Mouse (Mus musculus): ENCODE measurements around the gene Amh. TPM values are rescaled to one million over a fixed set of nuclear protein-coding genes. Genes with fewer than 3 reads are reported as not detected.

Amh gene
- polyA plus RNA-seq, 1 experiment from 2014 or later: 0.12 TPM

- Histone ChIP-seq H3K36me3 (ENCODE audit: control insufficient read depth, insufficient read depth, low read length) (peaks cover 30% of the 10 kb centered on the region), H3K9me3 (ENCODE audit: control insufficient read depth, low read length) (no peaks in the 10 kb centered on the region), H3K27ac (replicated peaks in 1 of 2; ENCODE audit: control insufficient read depth in 1 of 2, insufficient read depth in 1 of 2, low read depth in 2 of 2, low read length in 2 of 2) (peak within 1 kb of the TSS in 1 of 2 experiments; percentile 68; a peak in 3 of 4 replicates), H3K4me2 (ENCODE audit: low read length) (peak within 1 kb of the TSS; percentile 100), H3K4me1 (ENCODE audit: control insufficient read depth in 2 of 2, insufficient read depth in 2 of 2, low read length in 2 of 2) (peaks cover 10 to 23% of the 10 kb centered on the region in 2 experiments), H3K9ac (ENCODE audit: low read length) (peak within 1 kb of the TSS; percentile 91), H3K27me3 (ENCODE audit: control insufficient read depth, insufficient read depth, low read length) (no peaks in the 10 kb centered on the region), H3K4me3 (ENCODE audit: control insufficient read depth in 1 of 2, insufficient read depth in 1 of 2, low read depth in 1 of 2, low read length in 2 of 2) (peak within 1 kb of the TSS; percentile 92 to 99)
- ATAC-seq (ENCODE audit: insufficient number of reproducible peaks, insufficient read depth, low FRiP score, low read depth): peak; percentile 76
- under 1% methylated on average over 79 of the region's 81 CpGs for WGBS
Measured at GRCm38 (mm10) chr10:80854913-80855748, 50.1 kb downstream of the Amh start, which contains the start of the genes Lsm7 and Sppl2b. Gene Lsm7 (minus strand): TSS chr10:80855209. Gene Sppl2b (plus strand): TSS chr10:80855275.

- no peak for ATAC-seq (ENCODE audit: insufficient number of reproducible peaks, insufficient read depth, low FRiP score, low read depth)
- H3K4me1 ChIP-seq (ENCODE audit: control insufficient read depth in 2 of 2, insufficient read depth in 2 of 2, low read length in 2 of 2): peaks cover 10 to 23% of the 10 kb centered on the region in 2 experiments
- no peak overlapping the region for H3K27ac ChIP-seq (replicated peaks in 1 of 2; ENCODE audit: control insufficient read depth in 1 of 2, insufficient read depth in 1 of 2, low read depth in 2 of 2, low read length in 2 of 2)
- no peaks in the 10 kb centered on the region for H3K9me3 ChIP-seq (ENCODE audit: control insufficient read depth, low read length)
- H3K36me3 ChIP-seq (ENCODE audit: control insufficient read depth, insufficient read depth, low read length): peaks cover 30% of the 10 kb centered on the region
- peak overlapping the region; percentile 100 for H3K4me2 ChIP-seq (ENCODE audit: low read length)
- H3K9ac ChIP-seq (ENCODE audit: low read length): peak overlapping the region; percentile 91
- no peaks in the 10 kb centered on the region for H3K27me3 ChIP-seq (ENCODE audit: control insufficient read depth, insufficient read depth, low read length)
- 10% methylated on average over 11 of the region's 11 CpGs for WGBS
- peak overlapping the region; percentile 92 to 99 for H3K4me3 ChIP-seq (ENCODE audit: control insufficient read depth in 1 of 2, insufficient read depth in 1 of 2, low read depth in 1 of 2, low read length in 2 of 2)
Measured at GRCm38 (mm10) chr10:80855749-80856073, 50.7 kb downstream of the Amh start.

- ATAC-seq (ENCODE audit: insufficient number of reproducible peaks, insufficient read depth, low FRiP score, low read depth): no peak
- H3K9ac ChIP-seq (ENCODE audit: low read length): peak overlapping the region; percentile 91
- peak overlapping the region in 1 of 2 experiments; percentile 92; a peak in 1 of 4 replicates for H3K4me3 ChIP-seq (ENCODE audit: control insufficient read depth in 1 of 2, insufficient read depth in 1 of 2, low read depth in 1 of 2, low read length in 2 of 2)
- peaks cover 28% of the 10 kb centered on the region for H3K36me3 ChIP-seq (ENCODE audit: control insufficient read depth, insufficient read depth, low read length)
- H3K27ac ChIP-seq (replicated peaks in 1 of 2; ENCODE audit: control insufficient read depth in 1 of 2, insufficient read depth in 1 of 2, low read depth in 2 of 2, low read length in 2 of 2): no peak overlapping the region
- no peaks in the 10 kb centered on the region for H3K9me3 ChIP-seq (ENCODE audit: control insufficient read depth, low read length)
- H3K27me3 ChIP-seq (ENCODE audit: control insufficient read depth, insufficient read depth, low read length): no peaks in the 10 kb centered on the region
- peak overlapping the region; percentile 100 for H3K4me2 ChIP-seq (ENCODE audit: low read length)
- H3K4me1 ChIP-seq (ENCODE audit: control insufficient read depth in 2 of 2, insufficient read depth in 2 of 2, low read length in 2 of 2): peaks cover 10 to 23% of the 10 kb centered on the region in 2 experiments
- 72% methylated on average over 3 of the region's 3 CpGs for WGBS
Measured at GRCm38 (mm10) chr10:80856267-80856666, 51.2 kb downstream of the Amh start.

GRCm38 (mm10) chr10:80856908-80857307 lies 51.9 kb downstream of the Amh start:
- no peak for ATAC-seq (ENCODE audit: insufficient number of reproducible peaks, insufficient read depth, low FRiP score, low read depth)
- H3K27me3 ChIP-seq (ENCODE audit: control insufficient read depth, insufficient read depth, low read length): no peaks in the 10 kb centered on the region
- H3K27ac ChIP-seq (replicated peaks in 1 of 2; ENCODE audit: control insufficient read depth in 1 of 2, insufficient read depth in 1 of 2, low read depth in 2 of 2, low read length in 2 of 2): no peak overlapping the region
- 76% methylated on average over 5 of the region's 5 CpGs for WGBS
- H3K4me3 ChIP-seq (ENCODE audit: control insufficient read depth in 1 of 2, insufficient read depth in 1 of 2, low read depth in 1 of 2, low read length in 2 of 2): no peak overlapping the region
- H3K4me2 ChIP-seq (ENCODE audit: low read length): peak overlapping the region; percentile 100; the same call in 1 of the 2 replicates
- no peaks in the 10 kb centered on the region for H3K9me3 ChIP-seq (ENCODE audit: control insufficient read depth, low read length)
- H3K4me1 ChIP-seq (ENCODE audit: control insufficient read depth in 2 of 2, insufficient read depth in 2 of 2, low read length in 2 of 2): peaks cover 10 to 23% of the 10 kb centered on the region in 2 experiments
- H3K9ac ChIP-seq (ENCODE audit: low read length): 0 out of 2 replicates have a peak overlapping the region, but pooled peaks have one; percentile 11
- peaks cover 28% of the 10 kb centered on the region for H3K36me3 ChIP-seq (ENCODE audit: control insufficient read depth, insufficient read depth, low read length)

MicroRNAs encoded within 50 kb of the gene (microRNA counts, 519-probe panel; counts per million panel counts)
- microRNA mmu-miR-1982: 322 counts per million, percentile 70 among the panel's probes with 10 or more counts

Small RNAs within 50 kb of the gene (microRNA-seq; reads per million reads assigned to microRNA genes)
- gene Mir1982: 5.3 reads per million, percentile 15 among the genes with 10 or more reads in this experiment

Other genes starting within 250 kb of the Amh start
- gene Rexo1, start 243.7 kb upstream of the Amh start, polyA plus RNA-seq (2014; fragmentation: Nextera tagmentation; extraction: Ambion mirVana): 16.7 and 17.0 TPM in 2 replicates
- 3.5 and 5.0 TPM in 2 replicates for gene Klf16, start 227.9 kb upstream of the Amh start, polyA plus RNA-seq (2014; fragmentation: Nextera tagmentation; extraction: Ambion mirVana)
- gene Abhd17a, start 214.9 kb upstream of the Amh start, polyA plus RNA-seq (2014; fragmentation: Nextera tagmentation; extraction: Ambion mirVana): 119 and 141 TPM in 2 replicates
- 65.9 and 67.1 TPM in 2 replicates for gene Scamp4, start 202.4 kb upstream of the Amh start, polyA plus RNA-seq (2014; fragmentation: Nextera tagmentation; extraction: Ambion mirVana)
- 2.6 and 3.6 TPM in 2 replicates for gene Adat3, start 202.4 kb upstream of the Amh start, polyA plus RNA-seq (2014; fragmentation: Nextera tagmentation; extraction: Ambion mirVana)
- 0.88 and 1.4 TPM in 2 replicates for gene Gm49322, start 199.2 kb upstream of the Amh start, polyA plus RNA-seq (2014; fragmentation: Nextera tagmentation; extraction: Ambion mirVana)
- 64.8 and 65.0 TPM in 2 replicates for gene Csnk1g2, start 182.4 kb upstream of the Amh start, polyA plus RNA-seq (2014; fragmentation: Nextera tagmentation; extraction: Ambion mirVana)
- gene Btbd2, start 148.2 kb upstream of the Amh start, polyA plus RNA-seq (2014; fragmentation: Nextera tagmentation; extraction: Ambion mirVana): 49.4 and 53.8 TPM in 2 replicates
- gene Mknk2, start 127.1 kb upstream of the Amh start, polyA plus RNA-seq (2014; fragmentation: Nextera tagmentation; extraction: Ambion mirVana): 69.5 and 82.7 TPM in 2 replicates
- 19.1 and 22.3 TPM in 2 replicates for gene Mob3a, start 103.3 kb upstream of the Amh start, polyA plus RNA-seq (2014; fragmentation: Nextera tagmentation; extraction: Ambion mirVana)
- gene Izumo4, start 103.1 kb upstream of the Amh start, polyA plus RNA-seq (2014; fragmentation: Nextera tagmentation; extraction: Ambion mirVana): 3.5 and 7.0 TPM in 2 replicates
- gene Ap3d1, start 63.0 kb upstream of the Amh start, polyA plus RNA-seq (2014; fragmentation: Nextera tagmentation; extraction: Ambion mirVana): 45.0 and 54.5 TPM in 2 replicates
- gene Dot1l, start 50.0 kb upstream of the Amh start, polyA plus RNA-seq (2014; fragmentation: Nextera tagmentation; extraction: Ambion mirVana): 26.5 and 28.2 TPM in 2 replicates
- 49.2 and 51.0 TPM in 2 replicates for gene Sf3a2, start 7.0 kb upstream of the Amh start, polyA plus RNA-seq (2014; fragmentation: Nextera tagmentation; extraction: Ambion mirVana)
- gene Plekhj1, start 6.6 kb upstream of the Amh start, polyA plus RNA-seq (2014; fragmentation: Nextera tagmentation; extraction: Ambion mirVana): 71.1 and 75.4 TPM in 2 replicates
- 5.5 and 5.6 TPM in 2 replicates for gene Jsrp1, start 8.3 kb downstream of the Amh start, polyA plus RNA-seq (2014; fragmentation: Nextera tagmentation; extraction: Ambion mirVana)
- 2,025 and 2,172 TPM in 2 replicates for gene Oaz1, start 21.4 kb downstream of the Amh start, polyA plus RNA-seq (2014; fragmentation: Nextera tagmentation; extraction: Ambion mirVana)
- gene Lingo3, start 38.8 kb downstream of the Amh start, polyA plus RNA-seq (2014; fragmentation: Nextera tagmentation; extraction: Ambion mirVana): 0.46 TPM in 2 replicates
- gene Lsm7, start 50.0 kb downstream of the Amh start, polyA plus RNA-seq (2014; fragmentation: Nextera tagmentation; extraction: Ambion mirVana): 200 and 230 TPM in 2 replicates
- 21.3 and 23.7 TPM in 2 replicates for gene Sppl2b, start 50.0 kb downstream of the Amh start, polyA plus RNA-seq (2014; fragmentation: Nextera tagmentation; extraction: Ambion mirVana)
- gene Tmprss9, start 66.6 kb downstream of the Amh start, polyA plus RNA-seq (2014; fragmentation: Nextera tagmentation; extraction: Ambion mirVana): 0.05 and 0.07 TPM in 2 replicates
- 310 and 338 TPM in 2 replicates for gene Timm13, start 95.7 kb downstream of the Amh start, polyA plus RNA-seq (2014; fragmentation: Nextera tagmentation; extraction: Ambion mirVana)
- gene Lmnb2, start 113.0 kb downstream of the Amh start, polyA plus RNA-seq (2014; fragmentation: Nextera tagmentation; extraction: Ambion mirVana): 7.3 and 8.1 TPM in 2 replicates
- 34.5 and 39.8 TPM in 2 replicates for gene Gadd45b, start 124.8 kb downstream of the Amh start, polyA plus RNA-seq (2014; fragmentation: Nextera tagmentation; extraction: Ambion mirVana)
- 1.2 and 1.4 TPM in 2 replicates for gene Gng7, start 209.7 kb downstream of the Amh start, polyA plus RNA-seq (2014; fragmentation: Nextera tagmentation; extraction: Ambion mirVana)
- not detected in 2 replicates for gene Diras1, start 220.4 kb downstream of the Amh start, polyA plus RNA-seq (2014; fragmentation: Nextera tagmentation; extraction: Ambion mirVana)
- gene Slc39a3, start 232.2 kb downstream of the Amh start, polyA plus RNA-seq (2014; fragmentation: Nextera tagmentation; extraction: Ambion mirVana): 5.0 and 5.2 TPM in 2 replicates